ENCODE assay signal across 10 mouse cellular contexts in genomic region chr6:84058671-84059141, GRCm38 (mm10). TPM values are rescaled to one million over a fixed set of nuclear protein-coding genes. Genes with fewer than 3 reads are reported as not detected.
DNase-seq lines count a peak whose midpoint lies in the region; ATAC-seq lines count a peak whose summit lies in the region.
"Had no signal": no experiment of that assay in that cellular context is flagged by ENCODE, and none has a peak within 500 bp of the region (broad histone marks: within the 10 kb centered on the region; RNA-seq: fewer than 3 reads in every experiment).

No protein-coding gene starts in this region.

- WGBS in hindbrain, embryonic 15.5 days = 71% methylated on average over 5 of the region's 5 CpGs
- WGBS in hindbrain, embryonic 10.5 days = 70% methylated on average over 5 of the region's 5 CpGs
- 59% methylated on average over 5 of the region's 5 CpGs for WGBS in kidney, embryonic 14.5 days

- H3K9me3 ChIP-seq in hindbrain, embryonic 15.5 days = no peaks in the 10 kb centered on the region
- H3K9me3 ChIP-seq in hindbrain, embryonic 10.5 days = no peaks in the 10 kb centered on the region
- H3K9me3 ChIP-seq in kidney, embryonic 14.5 days (ENCODE audit: control insufficient read depth, low read length) = no peaks in the 10 kb centered on the region

- H3K4me3 ChIP-seq in hindbrain, embryonic 15.5 days = no peak overlapping the region
- H3K4me3 ChIP-seq in hindbrain, embryonic 10.5 days = no peak overlapping the region
- H3K4me3 ChIP-seq in kidney, embryonic 14.5 days (ENCODE audit: low read length) = no peak overlapping the region

- H3K9ac ChIP-seq in hindbrain, embryonic 15.5 days = no peak overlapping the region
- H3K9ac ChIP-seq in kidney, embryonic 14.5 days (ENCODE audit: low read depth, low read length) = no peak overlapping the region
- H3K9ac ChIP-seq: liver, embryonic 14.5 days had no signal

- ATAC-seq in hindbrain, embryonic 15.5 days (ENCODE audit: low FRiP score, low read depth) = peak; percentile 19; the same call in 1 of the 2 replicates
- ATAC-seq in kidney, embryonic 14.5 days (ENCODE audit: low FRiP score, low TSS enrichment) = peak; percentile 54; the same call in 1 of the 2 replicates

- intact Hi-C loops in left cerebral cortex, postnatal 4 days (cut with DNase I) = no loop called here

- H3K27ac ChIP-seq in hindbrain, embryonic 15.5 days (replicated peaks) = no peak overlapping the region
- H3K27ac ChIP-seq in hindbrain, embryonic 10.5 days = no peak overlapping the region; the same call in 1 of the 2 replicates
- H3K27ac ChIP-seq in kidney, embryonic 14.5 days (ENCODE audit: low read depth, low read length) = no peak overlapping the region
- H3K27ac ChIP-seq: liver, embryonic 14.5 days had no signal

- no peak overlapping the region for H3K4me2 ChIP-seq in hindbrain, embryonic 15.5 days
- no peak overlapping the region for H3K4me2 ChIP-seq in kidney, embryonic 14.5 days (replicated peaks; ENCODE audit: low read depth, low read length)

- DNase-seq in hindbrain, embryonic 10.5 days (ENCODE audit: low spot score) = no peak
- peak; percentile 98 for DNase-seq in heart, adult 11 months
- peak; percentile 54 to 62 for DNase-seq in lung, postnatal 4 days
- no peak for DNase-seq in frontal cortex, postnatal 36 days (ENCODE audit: low spot score in 2 of 2)
- no peak for DNase-seq in embryo, embryonic 10.5 days (ENCODE audit: low spot score)
- DNase-seq in left cerebral cortex, postnatal 4 days = no peak

- H3K36me3 ChIP-seq in hindbrain, embryonic 15.5 days = no peaks in the 10 kb centered on the region
- no peaks in the 10 kb centered on the region for H3K36me3 ChIP-seq in hindbrain, embryonic 10.5 days
- H3K36me3 ChIP-seq in kidney, embryonic 14.5 days (ENCODE audit: control insufficient read depth, insufficient read depth, low read length) = no peaks in the 10 kb centered on the region

- no peaks in the 10 kb centered on the region for H3K27me3 ChIP-seq in hindbrain, embryonic 15.5 days
- no peaks in the 10 kb centered on the region for H3K27me3 ChIP-seq in hindbrain, embryonic 10.5 days (ENCODE audit: insufficient read depth, poor library complexity, severe bottlenecking)
- no peaks in the 10 kb centered on the region for H3K27me3 ChIP-seq in kidney, embryonic 14.5 days (ENCODE audit: control insufficient read depth, insufficient read depth, low read length)
- H3K27me3 ChIP-seq: CH12.LX had no signal

- no peaks in the 10 kb centered on the region for H3K4me1 ChIP-seq in hindbrain, embryonic 15.5 days (replicated peaks)
- H3K4me1 ChIP-seq in hindbrain, embryonic 10.5 days (replicated peaks) = no peaks in the 10 kb centered on the region; the same call in 1 of the 2 replicates
- no peaks in the 10 kb centered on the region for H3K4me1 ChIP-seq in kidney, embryonic 14.5 days (ENCODE audit: control insufficient read depth, insufficient read depth, low read length)

RNA-seq across cellular contexts. Expression of gene Dysf, which starts 50.3 kb away (rescaled TPM):
- polyA plus RNA-seq in hindbrain, embryonic 15.5 days (2015; fragmentation: Nextera tagmentation; extraction: Ambion mirVana) = 2.5 and 3.2 TPM in 2 replicates
- polyA plus RNA-seq in hindbrain, embryonic 10.5 days (2016; fragmentation: Nextera tagmentation; extraction: Ambion mirVana) = 5.0 and 5.4 TPM in 2 replicates
- polyA plus RNA-seq in kidney, embryonic 14.5 days (2014; fragmentation: Nextera tagmentation; extraction: Ambion mirVana) = 12.4 and 17.3 TPM in 2 replicates
- total RNA-seq in left cerebral cortex, postnatal 4 days (2021) = 1 to 10 TPM; 5.4 TPM

Comparison
In these comparisons a context has a peak if more than half of its experiments do, and no peak if none do; other contexts are left out.
1. DNase-seq: peak in heart, adult 11 months (single experiment) and lung, postnatal 4 days (2 of 2); none in hindbrain, embryonic 10.5 days (single experiment), frontal cortex, postnatal 36 days (0 of 2), embryo, embryonic 10.5 days (single experiment) and left cerebral cortex, postnatal 4 days (single experiment).